Mouse (Mus musculus): ENCODE data around the gene Mup15.
"Not testable (repeated sequence)": the region's sequence is repeated elsewhere in the genome, so short reads cannot be mapped to it uniquely, and the experiment has no call there.

Mup15 gene

GRCm38 (mm10) chr4:61439643-61440042, at the start of gene Mup15:
Mup15 (minus strand) TSS chr4:61439743.
- H3K27me3 ChIP-seq (ENCODE audit: control insufficient read depth, insufficient read depth, low read length, poor library complexity, severe bottlenecking); DNase-seq (ENCODE audit: low read depth, low spot score); H3K36me3 ChIP-seq (ENCODE audit: control insufficient read depth, insufficient read depth, low read length, poor library complexity, severe bottlenecking): not testable (repeated sequence)

All from splenic B cell, adult 2 months (primary cell).